Mouse (Mus musculus) frontal cortex, postnatal 25 days (tissue): ENCODE measurements around the gene Ablim1.
A peak's percentile ranks its signal among the peaks of the same experiment; 100 is the strongest.

Source experiments
- DNase-seq, 2 experiments: peaks; one replicate each; pipeline ENCODE4 v3.0.0; 2022; ENCODE audit warnings: low spot score in 2 of 2

Gene Ablim1

DNA sequence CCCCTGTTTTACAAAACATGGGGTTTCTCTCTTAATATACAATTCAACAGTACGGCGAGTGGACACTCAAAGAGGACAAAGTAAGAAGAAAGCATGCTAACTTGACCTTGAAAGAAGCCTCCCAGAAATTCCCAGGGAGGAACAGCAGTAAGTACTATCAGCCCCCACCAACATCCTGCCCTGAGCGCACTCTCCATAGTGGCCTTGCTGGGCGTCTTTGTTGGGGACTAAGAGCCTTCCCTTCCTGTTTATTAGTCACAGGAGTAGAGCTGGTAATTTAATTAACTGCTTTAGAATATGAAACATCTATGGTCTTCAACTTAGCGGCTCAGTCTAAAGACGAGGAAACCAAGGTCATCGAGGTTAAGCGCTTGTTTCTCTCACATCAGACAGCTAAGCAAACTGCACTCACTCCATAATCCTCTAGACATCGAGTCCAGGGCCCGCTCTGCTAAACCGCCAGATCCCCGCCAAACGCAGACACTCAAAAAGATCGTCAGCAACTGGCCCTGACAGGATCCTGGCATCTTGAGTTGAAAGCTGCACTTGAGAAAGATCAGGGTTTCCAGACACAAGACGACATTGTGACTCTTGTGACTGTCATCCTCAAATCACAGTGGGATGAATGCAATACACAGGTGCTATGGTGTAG is 50.3 kb downstream of the Ablim1 start:
- DNase-seq: no peak

DNA sequence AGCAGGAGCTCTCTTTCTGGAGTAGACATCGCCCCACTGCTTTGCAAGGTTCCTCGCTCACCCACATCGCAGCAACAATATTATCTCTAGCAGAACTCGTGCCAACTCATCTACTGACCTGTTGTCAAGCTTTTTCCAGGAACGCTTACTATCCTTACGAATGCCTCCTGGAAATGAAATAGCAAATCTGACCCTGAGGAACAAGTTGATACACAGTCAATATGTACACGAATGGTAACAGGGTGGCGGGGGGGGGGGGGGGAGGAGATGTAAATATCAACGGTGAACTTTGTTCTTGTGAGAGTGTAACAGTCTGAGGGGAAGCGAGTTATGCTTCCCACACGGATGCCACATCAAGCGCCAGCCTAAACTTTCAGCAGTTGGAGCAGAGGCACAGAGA is 56.9 kb downstream of the Ablim1 start:
- no peak for DNase-seq

DNA sequence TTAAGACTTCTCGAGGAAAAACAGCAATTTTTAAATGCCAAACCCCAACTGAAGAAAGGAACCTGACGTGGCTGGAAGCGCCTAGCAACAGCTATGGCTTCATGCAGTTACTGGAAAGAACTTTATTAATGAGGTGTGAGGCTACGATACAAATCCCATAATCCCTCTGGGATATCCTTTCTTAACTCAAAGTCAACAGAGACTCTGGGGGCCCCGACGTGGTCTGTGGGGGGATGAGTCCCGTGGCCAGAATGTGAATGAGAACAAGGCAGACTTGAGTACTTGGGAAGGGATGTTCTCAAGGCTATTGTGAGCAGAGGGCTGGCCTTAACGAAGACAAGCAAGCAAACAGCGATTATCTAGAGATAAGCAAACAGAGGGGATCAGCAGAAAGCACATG is 58.1 kb downstream of the Ablim1 start:
- DNase-seq: no peak

DNA sequence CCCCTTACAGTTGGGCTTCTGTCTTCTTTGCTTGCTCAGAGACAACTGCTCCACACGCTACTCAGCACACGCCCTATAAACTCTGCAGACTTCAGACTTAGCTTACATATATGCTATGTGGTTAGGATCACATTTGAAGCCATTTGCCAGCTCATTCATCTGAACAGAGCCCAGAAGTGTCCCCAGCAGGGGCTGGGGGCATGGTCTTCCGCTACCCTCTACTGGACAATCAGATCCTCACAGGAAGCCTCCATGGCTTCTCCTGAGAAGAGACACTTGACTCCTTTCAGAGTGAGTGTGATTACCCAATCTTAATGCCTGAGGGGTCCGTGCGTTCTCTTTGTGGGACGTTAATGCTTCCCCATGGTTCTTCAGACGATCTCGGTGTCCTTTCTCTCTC is 59.6 kb downstream of the Ablim1 start:
- no peak for DNase-seq

DNA sequence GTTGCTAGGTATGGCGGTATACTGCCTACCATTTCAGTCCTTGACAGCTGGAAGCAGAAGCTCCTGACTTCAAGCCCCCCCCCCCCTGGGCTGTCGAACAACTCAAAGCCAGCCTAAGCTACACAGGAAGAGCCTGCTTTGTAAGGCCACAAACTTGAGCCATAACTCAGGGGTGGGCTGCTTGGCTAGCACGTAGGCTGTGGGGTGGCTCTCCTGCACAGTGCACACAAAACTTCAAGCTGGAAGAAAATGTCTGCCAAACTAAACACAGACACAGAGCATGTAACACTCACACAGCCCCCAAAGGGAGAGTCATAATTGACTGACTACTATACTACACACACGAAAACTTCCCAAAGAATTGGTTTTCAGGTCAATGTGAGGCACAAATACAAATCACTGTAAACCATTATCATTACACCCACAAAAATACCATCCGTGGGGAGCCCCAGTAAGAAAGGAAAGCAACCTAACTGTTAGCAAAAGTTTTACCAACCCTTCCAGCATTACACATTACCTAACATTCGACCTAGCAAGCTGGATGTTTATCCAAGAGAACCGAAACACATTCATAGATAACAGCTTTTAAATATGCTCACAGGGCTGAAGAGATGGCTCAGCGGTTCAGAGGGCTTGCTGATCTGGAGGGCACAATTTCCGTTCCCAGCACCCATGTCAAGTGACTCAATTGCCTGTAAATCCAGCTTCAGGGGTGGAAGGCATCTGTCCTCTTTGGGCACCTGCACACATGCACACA is 61.8 kb downstream of the Ablim1 start:
- DNase-seq: no peak

DNA sequence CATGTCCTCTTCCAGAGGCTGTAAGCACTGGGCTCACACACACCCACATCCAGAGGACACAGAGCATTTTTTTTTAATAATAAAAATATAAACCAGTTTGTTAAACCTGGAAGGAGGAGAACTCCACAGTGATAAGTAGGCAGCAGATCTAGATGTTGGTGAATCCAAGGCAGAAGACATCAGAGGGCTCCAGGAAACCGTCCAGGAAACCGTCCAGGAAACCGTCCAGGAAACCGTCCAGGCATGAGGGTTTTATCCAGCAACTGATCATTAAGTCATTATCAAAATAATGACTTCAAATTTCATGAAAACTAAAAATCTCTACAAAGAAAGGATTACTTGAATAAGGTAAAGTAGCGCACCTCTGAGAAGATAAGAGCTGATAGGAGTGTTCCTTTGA is 65.9 kb downstream of the Ablim1 start:
- DNase-seq: no peak

DNA sequence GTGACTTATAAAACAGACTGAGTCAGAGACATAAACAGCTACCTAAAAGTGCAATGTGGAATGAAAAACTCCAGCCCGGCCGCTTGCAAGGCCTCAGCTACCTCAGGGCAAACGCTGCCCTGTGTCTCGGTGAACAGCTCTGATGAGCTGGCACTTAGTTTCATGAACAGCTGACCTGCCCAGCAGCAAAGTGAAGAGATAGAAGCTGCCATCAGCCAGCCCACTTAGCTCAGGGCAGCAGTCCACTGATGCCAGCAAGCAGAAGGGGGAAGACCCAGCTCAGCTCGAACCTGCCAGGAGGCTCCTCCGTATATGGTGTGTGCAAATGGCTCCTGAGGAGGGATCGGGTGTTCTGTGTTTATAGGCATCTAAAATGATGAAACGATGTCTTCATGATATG is 67.5 kb downstream of the Ablim1 start:
- no peak for DNase-seq

DNA sequence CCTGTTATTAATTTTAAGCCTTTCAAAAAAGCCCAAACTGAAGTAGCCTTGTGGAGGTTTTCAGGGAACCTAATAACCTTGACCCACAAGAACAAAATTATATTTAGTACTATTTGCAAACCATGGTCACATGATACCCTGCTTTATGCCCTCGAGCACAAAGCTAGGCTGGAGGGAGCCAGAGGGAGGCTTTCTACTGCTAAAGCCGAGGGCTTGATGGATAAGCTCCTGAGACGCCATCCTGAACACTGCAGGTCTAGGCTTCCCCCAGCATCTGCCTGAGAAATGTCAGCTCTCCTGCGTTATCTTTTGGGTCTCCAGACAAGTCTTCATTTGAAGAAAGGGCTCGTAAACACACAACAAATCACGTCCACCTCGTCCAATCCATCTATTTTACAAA is 70.4 kb downstream of the Ablim1 start:
- DNase-seq: no peak

DNA sequence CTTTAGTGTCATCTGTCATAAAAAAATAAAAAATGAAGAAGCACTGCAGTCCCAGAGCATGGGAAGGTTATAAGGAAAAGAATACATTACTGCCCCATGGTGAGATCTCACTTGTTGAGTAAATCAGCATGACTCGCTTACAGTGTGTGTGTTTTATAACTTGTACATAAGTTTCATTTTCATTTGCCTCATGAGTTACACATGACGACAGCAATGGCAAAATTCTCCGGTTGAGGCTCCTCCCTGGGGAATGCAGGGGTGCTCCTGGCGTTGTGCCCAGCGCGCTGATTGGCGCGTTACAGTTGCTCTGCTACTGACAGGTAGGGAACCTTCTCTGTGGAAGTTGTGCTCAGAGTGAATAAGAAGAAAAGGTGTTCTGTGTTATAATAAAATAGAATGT is 71.1 kb downstream of the Ablim1 start:
- no peak for DNase-seq

DNA sequence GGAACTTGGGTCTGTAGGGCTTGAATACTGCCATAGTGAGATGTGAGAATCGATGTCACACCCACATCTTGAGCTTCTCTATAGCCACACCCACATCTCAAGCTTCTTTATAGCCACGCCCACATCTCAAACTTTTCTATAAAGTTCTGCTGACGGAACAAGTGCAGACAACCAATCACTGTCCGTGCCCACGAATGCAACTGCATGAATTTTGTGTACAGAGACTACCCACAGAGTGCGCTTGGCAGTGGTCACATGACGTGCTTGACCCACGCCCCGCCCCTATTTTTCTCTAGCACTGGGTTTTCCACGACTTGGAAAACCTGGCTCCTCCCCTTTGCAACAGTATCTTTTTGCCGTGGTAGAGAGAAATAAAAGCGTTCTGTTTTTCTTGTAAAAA is 71.5 kb downstream of the Ablim1 start:
- no peak for DNase-seq

DNA sequence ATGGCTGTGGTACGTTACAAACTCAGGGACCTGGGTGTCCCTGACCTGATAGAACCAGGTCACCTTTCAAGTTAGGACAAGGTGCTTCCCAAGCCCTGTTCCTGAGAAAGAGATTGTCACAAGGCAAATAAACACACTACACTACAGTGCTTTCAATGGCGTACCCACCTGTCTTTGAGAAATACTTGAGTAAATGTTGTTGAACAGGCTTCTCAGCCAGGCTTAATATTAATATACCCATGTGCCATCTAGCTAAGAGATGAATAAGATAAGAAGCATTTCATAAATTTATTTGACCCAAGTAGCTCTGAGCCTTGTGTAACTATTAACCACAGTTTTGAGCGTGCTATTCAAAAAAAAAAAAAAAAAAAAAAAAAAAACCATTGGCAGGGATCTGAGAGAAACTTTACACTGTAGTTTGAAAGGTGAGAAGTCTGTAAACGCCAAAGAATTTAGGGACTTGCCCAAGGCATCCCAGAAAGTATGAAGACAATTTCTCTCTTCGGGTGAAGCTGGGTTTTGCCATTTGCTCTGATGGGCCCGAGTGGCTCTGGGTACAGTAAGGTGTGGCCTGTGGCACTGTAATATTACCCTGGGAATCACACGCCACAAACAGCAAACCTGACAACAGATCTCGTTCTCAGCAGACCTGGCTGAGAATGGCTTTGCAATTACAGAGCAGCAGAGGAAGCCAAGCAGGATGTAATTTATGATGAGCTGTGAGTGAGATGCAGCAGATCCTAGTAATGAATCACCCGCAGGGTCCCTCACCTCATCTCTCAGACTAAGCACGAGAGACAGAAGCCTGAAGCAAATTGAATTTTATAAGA is 73.1 kb downstream of the Ablim1 start:
- no peak for DNase-seq

DNA sequence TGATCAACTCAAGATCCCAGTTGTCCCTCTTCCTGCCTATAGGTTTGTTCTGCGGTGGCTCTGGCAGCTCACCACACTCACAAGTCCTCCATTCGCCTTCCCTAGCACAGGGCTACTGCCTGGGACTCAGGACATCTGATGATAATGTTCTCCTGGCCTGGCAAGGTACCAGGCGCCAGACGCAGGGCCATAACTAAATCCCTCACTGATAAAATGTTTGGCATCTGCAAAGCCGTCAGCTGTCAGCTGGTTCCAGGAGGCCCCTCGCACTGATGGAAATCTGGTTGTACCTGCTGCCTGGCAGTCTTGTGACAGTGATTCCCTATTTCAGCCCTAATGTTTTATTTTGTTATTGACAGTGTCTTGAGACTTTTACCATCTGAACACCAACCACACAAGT is 74.5 kb downstream of the Ablim1 start:
- no peak for DNase-seq

DNA sequence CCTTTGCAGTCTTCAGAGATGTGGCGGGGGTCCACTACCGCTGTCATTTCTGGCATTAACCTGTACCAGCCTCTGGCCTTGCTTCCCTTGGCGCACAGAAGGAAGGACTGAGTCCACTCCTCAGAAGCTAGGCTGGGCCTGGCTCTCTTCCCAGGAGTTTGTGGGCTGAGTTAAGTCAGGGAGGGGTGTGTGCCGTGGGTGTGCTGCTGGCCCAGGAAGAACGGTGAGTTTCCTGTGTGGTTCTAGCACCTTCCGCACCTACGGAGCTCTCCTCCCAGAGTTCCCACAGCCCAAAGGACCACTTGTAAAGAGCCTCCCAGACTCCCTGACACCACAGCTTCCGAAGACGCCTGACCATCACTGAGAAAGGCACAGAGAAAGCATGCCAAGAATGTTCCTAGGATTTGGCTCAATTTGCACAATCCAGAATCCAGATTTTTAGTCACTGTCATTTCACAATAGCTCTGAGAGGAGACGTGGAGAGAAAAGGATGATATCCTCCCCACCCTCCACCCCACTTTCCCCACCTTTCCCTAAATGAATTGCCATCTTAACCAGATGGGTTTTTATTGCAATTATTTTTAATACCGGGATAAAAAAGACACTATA is 75.4 kb downstream of the Ablim1 start:
- DNase-seq: peak; percentile 40 to 50

DNA sequence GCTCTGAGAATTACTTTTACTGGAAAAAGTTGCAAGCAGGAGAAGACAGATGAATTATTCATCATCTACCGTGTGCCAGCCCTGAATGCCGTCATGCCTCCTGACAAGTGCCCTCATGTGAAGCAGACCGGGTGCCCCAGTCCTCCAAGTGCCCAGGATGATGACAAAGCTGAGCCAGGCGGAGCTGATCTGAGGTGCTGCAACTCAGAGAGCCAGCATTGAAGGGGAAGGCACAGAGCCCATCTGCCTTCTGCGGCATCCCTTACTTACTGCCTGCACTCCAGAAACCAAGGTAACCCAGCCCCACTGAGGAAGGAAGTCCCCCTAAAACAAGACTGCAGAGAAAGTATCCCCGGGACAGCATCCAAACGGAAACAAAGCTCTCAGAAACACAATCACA is 76.3 kb downstream of the Ablim1 start:
- no peak for DNase-seq

DNA sequence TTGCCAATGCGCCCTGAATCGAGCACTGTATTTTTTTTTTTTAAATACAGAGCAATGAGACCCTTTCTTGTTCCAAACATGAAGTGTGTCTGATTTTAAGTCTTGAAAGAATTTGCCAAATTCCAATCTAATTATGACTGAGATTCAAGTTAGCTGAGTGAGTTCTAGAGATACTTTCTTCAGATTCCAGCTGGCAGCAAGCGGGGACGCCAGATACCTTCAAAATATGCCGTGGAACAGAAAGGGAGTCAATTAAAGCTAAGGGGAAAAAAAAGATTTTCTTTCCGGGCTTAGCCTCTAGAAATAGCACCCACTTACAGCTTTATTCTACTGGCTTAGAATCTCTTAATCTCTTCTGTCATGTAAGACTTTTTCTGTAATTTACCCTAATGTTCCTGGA is 77.2 kb downstream of the Ablim1 start:
- no peak for DNase-seq

DNA sequence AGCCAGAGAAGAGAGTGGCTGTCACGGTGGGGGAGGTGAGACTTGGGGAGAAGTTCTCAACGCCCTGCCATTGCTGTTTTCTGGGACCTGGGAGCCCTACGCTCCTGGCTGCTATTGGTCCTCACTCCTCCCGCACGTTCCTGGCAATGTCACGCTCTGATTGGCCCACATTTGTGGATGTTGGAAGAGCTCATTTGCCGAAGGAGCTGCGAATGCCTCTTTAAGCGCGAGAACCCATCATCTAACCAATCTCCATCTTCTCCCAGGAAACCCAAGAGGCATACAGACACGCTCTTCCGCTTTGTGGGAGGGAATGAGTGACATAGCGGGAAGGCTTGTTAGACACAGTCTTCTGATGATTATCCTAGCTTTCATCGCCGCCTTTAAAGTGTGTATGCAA is 78.1 kb downstream of the Ablim1 start:
- peak; percentile 20 to 28 for DNase-seq

DNA sequence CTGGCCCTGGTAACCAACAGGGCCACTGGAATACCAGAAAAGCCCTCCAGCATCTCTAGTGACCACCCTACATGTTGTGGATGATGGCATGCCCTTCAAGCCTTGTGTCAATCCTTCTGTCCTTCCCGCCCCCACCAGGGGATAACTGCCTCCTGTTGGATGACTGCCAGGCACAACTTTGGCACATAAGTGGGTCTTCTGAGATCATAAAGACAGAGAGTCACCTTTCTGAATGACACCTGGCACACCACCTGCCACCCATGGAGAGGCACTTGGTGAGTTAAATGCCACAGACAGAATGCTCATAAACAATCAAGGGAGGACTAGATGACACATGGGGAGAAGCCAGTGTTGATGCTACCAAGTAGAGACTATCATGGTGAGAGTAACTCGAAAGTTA is 78.8 kb downstream of the Ablim1 start:
- DNase-seq: no peak

DNA sequence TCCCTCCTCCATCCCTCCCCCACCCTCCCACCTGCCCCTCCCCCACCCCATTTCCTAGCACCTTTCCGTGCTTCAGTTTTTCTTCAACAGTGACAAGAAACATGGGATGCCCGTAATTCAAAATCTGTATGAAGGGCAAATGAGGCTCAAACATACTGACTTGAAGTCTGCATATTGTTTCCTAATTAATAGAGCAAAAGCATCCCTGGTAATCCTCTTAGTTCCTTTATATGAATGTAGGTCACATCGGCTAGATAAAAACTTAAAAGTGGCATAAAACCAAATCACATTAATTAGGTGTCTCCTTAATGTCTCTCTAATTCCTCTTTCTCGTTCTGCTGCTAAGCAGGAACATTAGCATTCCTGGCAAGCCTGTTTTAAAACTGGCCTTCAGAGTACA is 83.7 kb downstream of the Ablim1 start:
- DNase-seq: no peak

DNA sequence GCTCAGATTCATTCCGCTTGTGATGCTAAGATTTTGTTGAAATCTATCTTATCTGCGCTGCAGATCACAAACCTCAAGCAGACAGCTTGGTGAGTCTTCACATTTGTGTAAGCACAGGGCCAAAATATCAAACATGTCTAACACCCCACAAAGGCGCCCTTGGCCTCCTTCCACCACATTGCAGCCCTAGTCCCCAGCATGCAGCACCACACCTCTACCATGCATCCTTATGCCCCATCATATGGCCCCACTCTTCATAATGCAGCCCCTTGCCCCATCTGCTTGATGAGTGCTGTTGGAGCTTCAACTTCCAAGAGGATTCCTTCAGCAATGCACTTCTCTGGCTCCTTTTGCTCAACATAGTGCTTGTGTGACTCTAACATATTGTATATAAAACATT is 85.6 kb downstream of the Ablim1 start:
- no peak for DNase-seq

DNA sequence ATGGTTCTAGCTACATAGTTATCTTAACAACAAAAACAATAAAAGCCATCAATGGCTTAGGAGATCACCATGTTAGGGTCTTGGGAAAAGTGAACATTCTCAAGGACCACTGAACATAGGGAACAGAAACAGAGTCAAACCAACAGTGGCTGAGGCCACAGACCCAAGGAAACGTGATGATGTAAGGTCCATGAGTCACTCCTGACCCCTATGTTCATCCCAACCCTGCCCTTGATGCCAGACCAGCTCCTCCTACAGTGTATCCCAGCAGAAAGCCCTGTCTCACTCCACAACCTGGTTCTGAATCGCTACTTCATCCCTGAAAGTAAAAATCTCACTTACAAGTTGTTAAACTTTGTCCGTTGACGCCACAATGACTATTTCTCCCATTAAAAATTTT is 86.1 kb downstream of the Ablim1 start:
- DNase-seq: no peak

DNA sequence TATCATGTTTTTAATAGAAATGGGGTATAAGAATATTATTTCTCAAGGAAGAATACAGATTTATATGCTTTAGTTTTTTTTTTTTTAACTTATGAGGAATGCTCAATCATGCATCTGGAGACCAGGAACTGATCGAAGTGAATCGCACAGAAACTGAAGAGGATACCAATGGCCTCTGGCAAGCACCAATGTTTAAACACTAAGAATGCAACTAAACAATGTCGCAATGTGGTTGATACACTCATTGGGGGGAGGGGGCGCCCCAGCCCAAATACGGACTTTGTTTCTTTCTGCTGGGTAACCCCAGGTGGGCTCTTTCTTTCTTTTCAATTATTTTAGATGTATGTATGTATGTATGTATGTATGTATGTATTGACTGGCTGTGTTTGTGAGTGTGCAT is 90.3 kb downstream of the Ablim1 start:
- DNase-seq: no peak

DNA sequence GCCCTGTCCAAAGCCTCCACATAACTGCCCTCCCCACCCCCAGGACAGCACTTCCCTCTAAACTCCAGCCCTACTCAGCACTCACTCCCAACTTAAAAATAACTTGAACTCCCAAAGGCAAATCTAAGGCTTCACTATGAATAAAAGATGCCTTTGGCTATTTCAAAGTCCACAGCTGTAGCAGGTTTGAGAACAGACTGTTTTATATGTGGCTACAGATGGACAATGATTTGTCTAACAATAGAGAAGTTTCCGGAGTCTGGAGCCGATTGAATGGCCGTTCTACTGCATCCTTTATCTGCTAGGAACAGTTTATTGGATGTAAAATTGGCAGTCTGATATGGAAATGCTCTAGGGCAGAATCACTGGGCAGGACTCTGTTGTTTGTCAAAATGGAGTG is 91.0 kb downstream of the Ablim1 start:
- no peak for DNase-seq

DNA sequence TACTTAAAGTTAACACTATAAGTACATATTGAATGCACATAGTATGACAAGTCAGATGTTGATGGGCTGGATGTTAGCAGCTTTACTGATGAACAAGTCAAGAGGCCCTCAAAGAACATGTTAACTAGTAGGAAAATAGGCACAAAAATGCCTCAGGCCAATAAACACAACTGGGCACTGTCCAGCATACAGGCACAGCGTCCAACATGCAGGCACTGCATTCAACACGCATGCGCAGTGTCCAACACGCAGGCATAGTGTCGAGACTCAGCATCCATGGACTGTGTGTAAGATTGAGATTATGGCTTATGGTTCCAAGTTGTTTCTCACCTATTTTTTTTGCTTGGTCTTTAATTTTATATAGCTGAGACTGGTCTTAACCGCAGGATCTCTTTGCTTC is 92.1 kb downstream of the Ablim1 start:
- DNase-seq: no peak
